Mouse (Mus musculus) cerebral cortex, adult 2 months (tissue): ENCODE measurements around the gene Olfr963.

Experiments used
- WGBS: fragments of 180-500 bp; shearing (Covaris S2); methylation state at CpG from one replicate; pipeline ENCODE4 v1.1.7; 2018; 5-methylcytosine and 5-hydroxymethylcytosine counted together

The Olfr963 gene

DNA sequence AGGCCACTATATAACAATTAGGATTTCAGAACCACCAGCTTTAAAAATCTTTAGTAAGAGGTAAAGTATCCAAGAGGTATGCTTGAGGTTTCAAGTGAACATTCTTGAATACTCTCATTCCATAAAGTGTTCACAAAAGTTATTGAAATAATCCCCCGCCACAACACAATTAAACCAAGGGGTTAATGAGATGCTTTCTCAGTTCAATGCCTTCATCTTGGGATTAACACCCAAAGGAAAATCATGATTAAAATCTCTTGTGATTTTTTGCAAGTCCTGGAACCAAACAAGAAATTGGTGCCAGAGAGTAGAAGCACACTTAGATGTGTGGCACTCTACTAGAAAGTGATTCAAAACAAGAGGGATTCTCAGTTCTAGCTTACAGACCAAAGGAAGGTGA is at the start of gene Olfr963:
Olfr963 (plus strand) TSS at position 301 of the 400 bp plus-strand sequence.
- WGBS: 79% methylated on average over 1 of the region's 1 CpGs

DNA sequence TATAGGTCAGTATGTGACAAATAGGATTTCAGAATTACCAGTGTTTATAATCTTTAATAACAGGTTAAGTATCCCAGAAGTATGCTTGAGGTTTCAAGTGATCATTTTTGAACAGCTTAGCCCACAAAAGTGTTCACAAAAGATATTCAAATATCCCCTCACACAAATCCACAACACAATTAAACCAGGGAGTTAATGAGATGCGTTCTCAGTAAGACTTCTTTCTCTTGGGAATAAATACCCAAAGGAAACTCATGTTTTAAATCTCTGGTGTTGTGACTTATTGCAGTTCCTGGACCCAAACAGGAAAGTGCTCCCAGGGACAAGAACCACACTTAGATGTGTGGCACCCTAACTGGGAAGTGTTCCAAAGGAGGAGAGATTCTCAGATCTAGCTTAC is 45.9 kb upstream of the Olfr963 start, which contains the start of gene Olfr960:
Olfr960 (plus strand) TSS at position 301 of the 400 bp plus-strand sequence.
- WGBS: 57% methylated on average over 1 of the region's 1 CpGs

DNA sequence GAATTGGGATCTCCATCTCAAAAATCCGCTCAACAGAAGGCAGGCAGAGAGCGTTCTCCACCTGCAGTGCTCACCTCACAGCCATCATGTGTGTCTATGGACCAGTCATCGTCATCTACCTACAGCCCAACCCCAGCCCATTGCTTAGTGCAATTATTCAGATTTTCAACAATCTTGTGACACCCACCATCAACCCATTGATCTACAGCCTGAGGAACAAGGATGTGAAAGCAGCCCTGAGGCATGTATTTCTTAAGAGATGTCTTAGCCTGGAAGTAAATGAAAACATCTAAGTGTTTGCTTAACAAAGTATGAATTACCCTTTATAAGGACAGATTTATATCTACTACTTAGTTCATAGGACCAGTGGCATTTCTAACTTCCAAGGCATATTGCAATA is 43.2 kb upstream of the Olfr963 start:
- WGBS: 93% methylated on average over 3 of the region's 3 CpGs

DNA sequence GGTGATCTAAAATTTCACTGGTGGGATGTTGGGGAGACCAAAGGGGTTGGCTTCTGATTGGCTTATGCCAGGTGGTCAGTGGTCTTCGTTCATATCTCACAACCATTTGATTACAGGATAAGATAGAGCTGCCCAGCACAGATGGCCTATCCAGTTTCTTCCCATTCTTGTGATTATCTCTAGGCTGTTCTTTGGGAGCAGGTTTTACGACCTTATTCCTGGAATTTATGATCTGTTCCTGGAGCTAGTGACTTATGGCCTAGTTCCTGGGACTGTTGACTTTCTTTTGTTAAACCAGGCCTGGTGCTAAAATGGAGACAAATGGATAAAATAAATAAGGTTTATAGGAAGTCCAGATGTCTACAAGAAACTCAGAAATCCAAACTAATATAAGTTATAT is 42.3 kb upstream of the Olfr963 start:
- WGBS: 77% methylated on average over 2 of the region's 2 CpGs

DNA sequence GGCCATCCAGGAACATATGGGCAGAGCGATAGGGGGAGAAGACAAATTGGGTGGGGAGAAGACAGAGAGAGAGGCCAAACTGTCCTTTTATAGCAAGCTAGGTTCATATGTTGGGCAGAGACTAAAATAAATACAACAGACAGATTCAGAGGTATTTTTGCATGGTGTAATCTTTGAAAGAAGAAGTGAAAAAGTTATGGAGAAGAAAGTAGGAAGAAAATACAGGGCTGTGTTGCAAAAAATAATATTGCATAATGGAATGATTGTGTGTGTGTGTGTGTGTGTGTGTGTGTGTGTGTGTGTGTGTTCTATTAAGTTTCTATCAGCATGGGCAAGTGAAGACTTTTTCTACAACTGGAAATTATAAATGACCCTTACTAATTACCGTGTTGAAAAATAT is 37.9 kb upstream of the Olfr963 start:
- WGBS: 81% methylated on average over 2 of the region's 2 CpGs

DNA sequence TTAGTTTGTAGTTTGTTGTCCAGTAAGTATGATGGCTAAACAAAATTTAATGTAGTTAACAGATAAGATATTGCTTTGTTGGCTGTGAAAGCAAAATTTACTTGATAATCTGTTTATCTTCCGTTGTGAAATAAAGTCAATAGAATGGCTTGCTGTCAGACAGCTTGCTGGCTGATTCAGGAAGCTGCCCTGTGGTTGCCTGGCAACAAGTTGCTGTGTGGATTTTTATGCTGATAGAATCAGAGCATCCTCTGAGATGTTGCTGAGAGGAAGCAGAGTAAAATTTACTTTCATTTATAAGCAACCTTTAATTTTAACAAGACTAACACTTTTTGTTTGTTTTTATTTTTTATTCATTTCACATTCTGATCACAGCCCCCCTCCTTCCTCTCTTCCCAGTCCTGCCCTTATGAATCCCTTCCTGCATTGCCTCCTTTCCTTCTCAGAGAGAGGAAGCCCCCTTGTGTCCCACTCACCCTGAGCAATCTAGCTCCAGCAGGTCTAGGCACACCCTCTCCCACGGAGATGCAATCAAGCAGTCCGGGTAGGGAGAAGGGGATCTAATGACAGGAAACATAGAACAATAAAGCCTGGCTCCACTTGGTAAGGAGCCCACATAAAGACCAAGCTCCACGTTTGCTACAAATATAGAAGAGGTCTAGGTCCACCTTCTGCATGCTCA is 33.0 kb upstream of the Olfr963 start:
- WGBS: 21% methylated on average over 4 of the region's 4 CpGs

DNA sequence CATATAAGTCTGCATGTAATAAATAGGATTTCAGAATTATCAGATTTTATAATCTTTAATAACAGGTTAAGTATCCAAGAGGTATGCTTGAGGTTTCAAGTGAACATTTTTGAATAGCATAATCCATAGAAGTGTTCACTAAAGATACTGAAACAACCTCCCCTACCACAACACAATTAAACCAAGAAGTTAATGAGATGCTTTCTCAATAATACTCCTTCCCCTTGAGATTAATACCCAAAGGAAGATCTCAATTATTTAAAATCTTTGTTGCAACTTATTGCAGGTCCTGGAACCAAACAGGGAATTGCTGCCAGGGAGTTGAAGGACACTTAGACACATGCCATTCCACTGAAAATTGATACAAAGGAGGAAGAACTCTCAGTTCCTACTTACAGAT is 22.2 kb upstream of the Olfr963 start, which contains the start of gene Olfr961:
Olfr961 (plus strand) TSS at position 301 of the 400 bp plus-strand sequence.

DNA sequence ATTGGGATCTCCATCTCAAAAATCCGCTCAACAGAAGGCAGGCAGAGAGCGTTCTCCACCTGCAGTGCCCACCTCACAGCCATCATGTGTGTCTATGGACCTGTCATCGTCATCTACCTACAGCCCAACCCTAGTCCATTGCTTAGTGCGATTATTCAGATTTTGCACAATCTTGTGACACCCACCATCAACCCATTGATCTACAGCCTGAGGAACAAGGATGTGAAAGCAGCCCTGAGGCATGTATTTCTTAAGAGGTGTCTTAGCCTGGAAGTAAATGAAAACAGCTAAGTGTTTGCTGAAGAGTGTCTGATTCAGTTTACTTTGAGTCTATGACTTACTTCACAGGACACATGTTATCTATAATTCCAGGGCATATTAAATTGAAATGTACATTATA is 19.6 kb upstream of the Olfr963 start:
- 93% methylated on average over 4 of the region's 4 CpGs for WGBS

DNA sequence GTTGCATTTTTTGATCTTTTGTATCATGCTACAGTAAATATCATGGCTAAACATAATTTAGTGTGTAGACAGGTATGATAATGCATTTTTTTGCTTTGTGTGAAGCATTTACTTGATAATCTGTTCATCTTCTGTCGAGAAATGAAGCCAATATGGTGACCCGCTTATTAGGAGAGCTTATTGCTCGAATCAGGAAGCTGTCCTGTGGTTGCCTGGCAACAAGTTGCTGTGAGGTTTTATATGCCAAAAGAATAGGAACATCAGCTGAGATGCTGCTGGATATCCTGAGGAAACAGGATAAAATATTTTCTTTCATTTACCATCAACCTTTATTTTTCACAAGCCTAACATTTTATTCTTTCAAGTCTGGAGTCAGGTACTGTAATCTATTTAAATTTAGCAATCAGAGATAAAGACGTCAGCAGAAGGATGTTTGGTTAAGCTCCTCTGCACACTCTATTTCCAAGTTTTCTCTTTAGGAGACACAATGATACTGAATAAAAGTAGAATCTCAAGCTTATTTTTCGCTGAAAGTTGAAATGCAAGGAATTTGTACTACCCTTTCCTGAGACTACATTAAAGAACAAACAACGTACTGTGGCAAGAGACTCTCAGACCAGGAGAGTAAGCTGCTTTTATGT is 12.1 kb upstream of the Olfr963 start:
- WGBS: 45% methylated on average over 6 of the region's 6 CpGs

DNA sequence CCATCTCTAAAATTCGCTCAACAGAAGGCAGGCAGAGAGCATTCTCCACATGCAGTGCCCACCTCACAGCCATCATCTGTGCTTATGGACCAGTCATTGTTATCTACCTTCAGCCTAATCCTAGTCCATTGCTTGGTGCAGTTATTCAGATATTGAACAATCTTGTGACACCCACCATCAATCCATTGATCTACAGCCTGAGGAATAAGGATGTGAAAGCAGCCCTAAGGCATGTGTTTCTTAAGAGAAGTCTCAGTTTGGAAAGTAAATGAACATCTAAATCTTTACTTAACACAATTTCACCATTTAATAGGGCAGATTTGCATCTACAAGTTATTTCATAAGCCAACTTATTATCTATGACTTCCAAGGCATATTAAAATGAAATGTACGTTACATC is 2.7 kb downstream of the Olfr963 start:
- 86% methylated on average over 2 of the region's 2 CpGs for WGBS

DNA sequence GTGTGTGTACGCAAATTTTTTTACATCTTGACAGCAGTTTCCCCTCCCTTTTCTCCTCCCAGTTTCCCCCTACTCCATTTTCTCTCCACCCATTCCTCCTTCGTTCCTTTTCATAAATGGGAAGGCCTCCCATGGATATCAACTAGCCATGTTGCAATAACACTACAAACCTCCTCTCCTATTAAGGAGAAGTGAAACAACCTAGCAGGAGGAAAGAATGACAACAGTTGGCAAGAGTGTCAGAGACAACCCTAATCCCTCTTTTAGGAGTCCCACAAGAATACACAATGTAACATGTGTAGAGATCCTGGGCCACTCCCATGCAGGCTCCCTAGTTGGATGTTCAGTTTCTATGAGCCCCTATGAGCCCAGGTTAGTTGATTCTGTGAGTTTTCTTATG is 7.8 kb downstream of the Olfr963 start:
- 69% methylated on average over 2 of the region's 2 CpGs for WGBS

DNA sequence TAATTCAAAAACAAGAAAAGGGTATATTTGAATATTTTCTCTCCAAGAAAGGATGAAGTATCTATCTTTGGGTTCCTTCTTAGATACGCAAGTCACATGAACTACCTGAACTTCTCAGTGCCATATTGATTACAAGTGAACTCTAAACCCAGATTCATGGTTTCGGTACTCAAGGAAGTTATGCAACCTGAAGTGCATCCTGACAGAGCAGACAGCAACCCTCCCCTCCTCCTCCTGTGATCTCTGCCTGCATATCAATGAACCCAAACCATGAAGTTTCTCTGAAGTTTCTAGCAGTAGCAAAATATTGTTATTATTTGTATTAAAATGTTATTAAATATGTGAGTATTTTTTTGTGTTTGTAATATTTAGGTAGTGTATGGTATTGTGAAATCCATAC is 11.6 kb downstream of the Olfr963 start:
- WGBS: 97% methylated on average over 2 of the region's 2 CpGs

DNA sequence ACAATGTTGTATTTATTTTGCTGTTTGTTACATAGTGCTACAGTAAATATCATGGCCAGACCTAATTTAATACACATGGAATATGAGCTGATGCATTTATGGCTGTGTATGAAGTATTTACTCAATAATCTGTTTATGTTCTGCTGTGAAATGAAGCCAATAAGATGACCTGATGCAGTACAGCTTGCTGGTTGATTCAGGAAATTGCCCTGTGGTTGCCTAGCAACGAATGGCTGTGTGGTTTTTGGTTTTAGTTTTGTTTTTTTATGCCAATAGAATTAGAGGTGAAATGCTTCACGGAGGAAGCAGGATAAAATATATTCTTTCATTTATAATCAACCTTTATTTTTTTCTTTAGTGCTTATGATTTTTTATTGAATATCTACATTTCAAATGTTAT is 12.3 kb downstream of the Olfr963 start:
- WGBS: 39% methylated on average over 2 of the region's 2 CpGs

DNA sequence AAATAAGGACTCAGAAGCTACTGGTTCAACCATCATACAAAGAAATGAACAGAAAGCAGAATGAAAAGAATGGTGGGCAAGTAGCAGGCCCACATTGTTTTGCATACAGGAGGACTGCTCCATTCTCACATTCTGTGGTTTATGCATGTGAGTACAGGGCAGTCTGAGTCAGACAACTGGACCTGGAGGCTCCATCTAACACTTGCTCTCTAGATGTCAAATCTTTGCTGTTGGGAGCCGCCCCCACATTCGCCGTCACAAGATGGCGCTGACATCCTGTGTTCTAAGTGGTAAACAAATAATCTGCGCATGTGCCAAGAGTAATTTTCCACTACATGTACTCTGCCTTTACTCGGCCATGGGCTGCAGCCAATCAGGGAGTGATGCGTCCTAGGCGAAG is 34.1 kb downstream of the Olfr963 start:
- 74% methylated on average over 8 of the region's 8 CpGs for WGBS

DNA sequence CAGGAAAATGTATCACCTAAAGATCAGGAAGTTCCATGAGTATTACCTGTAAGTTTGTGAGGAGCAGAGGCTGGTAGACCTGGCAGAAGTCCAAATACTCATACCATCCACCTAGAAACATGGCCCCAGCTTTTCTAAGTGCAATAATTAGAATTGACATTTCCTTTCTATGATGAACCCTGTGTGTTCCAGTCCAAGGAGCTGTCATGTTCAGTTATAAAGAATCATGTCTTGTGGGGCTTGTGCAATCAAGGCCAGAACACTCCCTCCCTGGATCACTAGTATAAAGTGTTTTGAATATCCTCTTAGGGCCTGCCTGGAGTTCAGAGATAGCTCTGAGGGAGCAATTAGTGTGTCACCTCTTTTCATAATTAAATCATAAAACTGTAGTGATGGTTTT is 40.0 kb downstream of the Olfr963 start, which contains the start of gene Olfr149:
Olfr149 (minus strand) TSS at position 101 of the 400 bp plus-strand sequence.

DNA sequence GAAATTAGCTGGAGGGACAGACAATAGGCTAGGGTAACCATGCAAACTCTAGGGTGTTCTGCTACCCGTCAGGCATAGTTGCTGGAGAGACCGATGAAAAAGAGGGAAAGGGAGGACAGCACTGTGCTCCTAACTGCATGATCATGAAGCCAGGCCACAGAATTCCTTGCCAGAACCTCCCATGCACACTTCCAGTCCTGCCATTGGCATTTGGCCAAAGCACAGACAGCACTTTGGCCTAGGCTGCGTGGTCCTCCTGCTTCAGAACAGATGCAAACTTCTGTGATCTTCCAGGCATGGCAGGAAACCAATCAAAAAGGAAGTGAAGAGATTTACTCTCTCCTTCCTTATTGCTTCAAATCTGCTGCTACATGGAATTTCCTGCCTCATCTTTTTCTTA is 42.0 kb downstream of the Olfr963 start:
- 59% methylated on average over 3 of the region's 3 CpGs for WGBS

DNA sequence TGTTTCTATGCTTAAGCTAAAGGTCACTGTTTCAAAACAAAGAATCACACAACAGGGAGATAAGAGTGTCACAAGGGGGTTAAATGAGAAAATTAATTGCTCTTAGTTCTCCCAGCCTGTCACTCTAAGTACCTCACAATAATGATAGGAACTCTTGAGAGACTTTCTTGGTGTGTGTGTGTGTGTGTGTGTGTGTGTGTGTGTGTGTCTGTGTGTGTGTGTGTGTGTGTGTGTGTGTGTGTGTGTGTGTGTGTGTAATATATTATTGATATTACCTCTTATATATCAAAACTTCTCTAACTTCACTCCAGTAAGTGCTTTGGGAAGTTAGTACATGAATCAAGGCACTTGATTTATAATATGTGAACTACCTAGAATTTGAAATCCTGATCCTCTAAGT is 44.0 kb downstream of the Olfr963 start, which contains the start of gene Olfr965:
Olfr965 (plus strand) TSS at position 301 of the 400 bp plus-strand sequence.

